Mouse (Mus musculus) CH12.LX (cell line): ENCODE results near the gene Aldh3a1. TPM values are rescaled to one million over a fixed set of nuclear protein-coding genes. Genes with fewer than 3 reads are reported as not detected.

Experiments
- DNase-seq: peaks from one replicate; pipeline ENCODE4 v3.0.0-alpha.2; 2013; ENCODE audit errors: extremely low read depth
- H3K27ac ChIP-seq: 2 replicates; pipeline ENCODE4 v1.5.1; 2012; ENCODE audit warnings: low read depth, mild to moderate bottlenecking, control low read depth, moderate library complexity; ENCODE audit not compliant: insufficient read depth
- H3K27me3 ChIP-seq: replicated peaks from 2 replicates; pipeline ENCODE3; 2012; ENCODE audit warnings: inconsistent platforms
- H3K36me3 ChIP-seq, 2 experiments: replicated peaks in 1 of 2; 2 replicates each; pipeline versions ENCODE3 to v1.6.1; 2012; ENCODE audit warnings: inconsistent platforms in 1 of 2, low read length in 1 of 2, mild to moderate bottlenecking in 1 of 2, mixed read lengths in 1 of 2, moderate library complexity in 1 of 2; ENCODE audit not compliant: control insufficient read depth in 1 of 2, insufficient read depth in 1 of 2
- H3K4me1 ChIP-seq, 2 experiments: 2 replicates each; pipeline ENCODE4 v1.6.1; 2012; ENCODE audit warnings: inconsistent platforms in 1 of 2, moderate library complexity in 1 of 2; ENCODE audit not compliant: insufficient read depth in 2 of 2, control insufficient read depth in 1 of 2
- H3K4me2 ChIP-seq: 2 replicates; pipeline ENCODE4 v1.6.1; 2012; ENCODE audit warnings: low read depth, mild to moderate bottlenecking, control low read depth; ENCODE audit not compliant: poor library complexity, insufficient read depth, severe bottlenecking
- H3K4me3 ChIP-seq, 3 experiments: fragments of 150-350 bp in 1 of 3; sonication (generic) in 1 of 3; replicated peaks in 1 of 3; 2 replicates each; pipeline versions ENCODE3 to v1.5.1; 2011 to 2012; ENCODE audit warnings: low read depth in 2 of 3, low read length in 2 of 3, mild to moderate bottlenecking in 2 of 3, moderate library complexity in 2 of 3, control low read depth in 1 of 3, improper control_type of control experiment in 1 of 3, inconsistent platforms in 1 of 3, mixed read lengths in 1 of 3; ENCODE audit not compliant: poor library complexity in 1 of 3
- H3K79me2 ChIP-seq: replicated peaks from 2 replicates; pipeline ENCODE4 v1.6.1; 2012; ENCODE audit warnings: mild to moderate bottlenecking, moderate library complexity; ENCODE audit not compliant: control insufficient read depth, poor library complexity, insufficient read depth, severe bottlenecking; ENCODE audit errors: extremely low read depth
- H3K9ac ChIP-seq: 2 replicates; pipeline ENCODE4 v1.6.1; 2012; ENCODE audit warnings: low read depth, mild to moderate bottlenecking, control low read depth, moderate library complexity; ENCODE audit not compliant: insufficient read depth
- H3K9me3 ChIP-seq: replicated peaks from 2 replicates; pipeline ENCODE3; 2012; ENCODE audit warnings: low read length, inconsistent platforms, mixed read lengths
- BHLHE40 ChIP-seq: IDR thresholded peaks from 2 replicates; pipeline ENCODE4 v1.6.1; 2011; ENCODE audit warnings: mild to moderate bottlenecking, low read depth, low read length, improper control_type of control experiment
- CHD1 ChIP-seq: IDR thresholded peaks from 2 replicates; pipeline ENCODE4 v1.6.1; 2012; ENCODE audit warnings: low read depth, low read length, improper control_type of control experiment, inconsistent platforms
- CHD2 ChIP-seq: IDR thresholded peaks from 2 replicates; pipeline ENCODE4 v1.6.1; 2011; ENCODE audit warnings: low read length, improper control_type of control experiment
- CTCF ChIP-seq, 2 experiments: IDR thresholded peaks in 1 of 2; conservative IDR thresholded peaks in 1 of 2; 2 replicates each; pipeline ENCODE4 v1.5.1; 2011 to 2012; ENCODE audit warnings: low read depth in 2 of 2, low read length in 2 of 2, improper control_type of control experiment in 1 of 2, inconsistent platforms in 1 of 2, mild to moderate bottlenecking in 1 of 2, moderate library complexity in 1 of 2
- E2F4 ChIP-seq: IDR thresholded peaks from 2 replicates; pipeline ENCODE4 v1.6.1; 2011; ENCODE audit warnings: low read depth, low read length, improper control_type of control experiment; ENCODE audit not compliant: insufficient replicate concordance
- ELF1 ChIP-seq: IDR thresholded peaks from 2 replicates; pipeline ENCODE4 v1.6.1; 2014; ENCODE audit warnings: low read depth, mild to moderate bottlenecking, inconsistent platforms, low read length, improper control_type of control experiment
- EP300 ChIP-seq: IDR thresholded peaks from 2 replicates; pipeline ENCODE4 v1.6.1; 2011; ENCODE audit warnings: low read length, improper control_type of control experiment
- ETS1 ChIP-seq: conservative IDR thresholded peaks from 2 replicates; pipeline ENCODE4 v1.6.1; 2012; ENCODE audit warnings: low read depth, mild to moderate bottlenecking, inconsistent platforms, low read length, improper control_type of control experiment, moderate library complexity
- GABPA ChIP-seq: IDR thresholded peaks from 2 replicates; pipeline ENCODE4 v1.6.1; 2012; ENCODE audit warnings: low read depth, low read length, improper control_type of control experiment, inconsistent platforms; ENCODE audit not compliant: insufficient replicate concordance
- HCFC1 ChIP-seq: IDR thresholded peaks from 2 replicates; pipeline ENCODE4 v1.6.1; 2012; ENCODE audit warnings: low read depth, mild to moderate bottlenecking, inconsistent platforms, low read length, improper control_type of control experiment
- IRF4 ChIP-seq: IDR thresholded peaks from 2 replicates; pipeline ENCODE4 v1.6.1; 2014; ENCODE audit warnings: low read depth, mild to moderate bottlenecking, inconsistent platforms, low read length, improper control_type of control experiment
- JUN ChIP-seq: IDR thresholded peaks from 2 replicates; pipeline ENCODE4 v1.6.1; 2011; ENCODE audit warnings: low read depth, mild to moderate bottlenecking, low read length, improper control_type of control experiment, moderate library complexity; ENCODE audit not compliant: insufficient read depth
- JUND ChIP-seq: conservative IDR thresholded peaks from 2 replicates; pipeline ENCODE4 v1.6.1; 2011; ENCODE audit warnings: low read depth, low read length, improper control_type of control experiment
- KAT2A ChIP-seq: IDR thresholded peaks from 2 replicates; pipeline ENCODE4 v1.6.1; 2012; ENCODE audit warnings: low read length, improper control_type of control experiment, inconsistent platforms; ENCODE audit not compliant: insufficient replicate concordance
- MAFK ChIP-seq: IDR thresholded peaks from 2 replicates; pipeline ENCODE4 v1.6.1; 2011; ENCODE audit warnings: low read length, improper control_type of control experiment; ENCODE audit not compliant: insufficient replicate concordance
- MAX ChIP-seq: IDR thresholded peaks from 2 replicates; pipeline ENCODE4 v1.6.1; 2011; ENCODE audit warnings: low read length, improper control_type of control experiment
- MAZ ChIP-seq: IDR thresholded peaks from 2 replicates; pipeline ENCODE4 v1.6.1; 2012; ENCODE audit warnings: low read depth, mild to moderate bottlenecking, inconsistent platforms, low read length, improper control_type of control experiment, moderate library complexity
- MEF2A ChIP-seq: IDR thresholded peaks from 2 replicates; pipeline ENCODE4 v1.6.1; 2014; ENCODE audit warnings: low read depth, mild to moderate bottlenecking, inconsistent platforms, low read length, improper control_type of control experiment, borderline replicate concordance
- MXI1 ChIP-seq: IDR thresholded peaks from 2 replicates; pipeline ENCODE4 v1.6.1; 2011; ENCODE audit warnings: mild to moderate bottlenecking, low read depth, low read length, improper control_type of control experiment
- MYC ChIP-seq: IDR thresholded peaks from 2 replicates; pipeline ENCODE4 v1.6.1; 2011; ENCODE audit warnings: low read depth, mild to moderate bottlenecking, improper control_type of control experiment, low read length
- NELFE ChIP-seq: IDR thresholded peaks from 2 replicates; pipeline ENCODE4 v1.6.1; 2011; ENCODE audit warnings: low read depth, low read length, improper control_type of control experiment
- NRF1 ChIP-seq: IDR thresholded peaks from 2 replicates; pipeline ENCODE4 v1.6.1; 2014; ENCODE audit warnings: low read depth, mild to moderate bottlenecking, inconsistent platforms, low read length, improper control_type of control experiment, moderate library complexity
- PAX5 ChIP-seq: IDR thresholded peaks from 2 replicates; pipeline ENCODE4 v1.6.1; 2012; ENCODE audit warnings: low read length, inconsistent platforms, mixed read lengths
- POLR2A ChIP-seq: IDR thresholded peaks from 2 replicates; pipeline ENCODE4 v1.6.1; 2011; ENCODE audit warnings: low read depth, mild to moderate bottlenecking, improper control_type of control experiment, low read length
- POLR2AphosphoS2 ChIP-seq: IDR thresholded peaks from 2 replicates; pipeline ENCODE4 v1.6.1; 2011; ENCODE audit warnings: low read depth, low read length, improper control_type of control experiment
- RAD21 ChIP-seq: IDR thresholded peaks from 2 replicates; pipeline ENCODE4 v1.6.1; 2011; ENCODE audit warnings: low read depth, mild to moderate bottlenecking, low read length, improper control_type of control experiment, moderate library complexity
- RCOR1 ChIP-seq: conservative IDR thresholded peaks from 2 replicates; pipeline ENCODE4 v1.6.1; 2012; ENCODE audit warnings: low read depth, mild to moderate bottlenecking, inconsistent platforms, low read length, improper control_type of control experiment
- SMC3 ChIP-seq: IDR thresholded peaks from 2 replicates; pipeline ENCODE4 v1.6.1; 2011; ENCODE audit warnings: low read depth, low read length, improper control_type of control experiment
- TBP ChIP-seq: conservative IDR thresholded peaks from 2 replicates; pipeline ENCODE4 v1.6.1; 2011; ENCODE audit warnings: low read depth, low read length, improper control_type of control experiment
- TCF12 ChIP-seq: IDR thresholded peaks from 2 replicates; pipeline ENCODE4 v1.6.1; 2014; ENCODE audit warnings: low read depth, mild to moderate bottlenecking, inconsistent platforms, low read length, improper control_type of control experiment
- UBTF ChIP-seq: IDR thresholded peaks from 2 replicates; pipeline ENCODE4 v1.6.1; 2012; ENCODE audit warnings: low read depth, mild to moderate bottlenecking, inconsistent platforms, low read length, improper control_type of control experiment, moderate library complexity
- USF1 ChIP-seq: IDR thresholded peaks from 2 replicates; pipeline ENCODE4 v1.6.1; 2014; ENCODE audit warnings: low read depth, mild to moderate bottlenecking, inconsistent platforms, low read length, improper control_type of control experiment
- USF2 ChIP-seq: conservative IDR thresholded peaks from 2 replicates; pipeline ENCODE4 v1.6.1; 2011; ENCODE audit warnings: low read depth, low read length, improper control_type of control experiment
- ZC3H11A ChIP-seq: IDR thresholded peaks from 2 replicates; pipeline ENCODE4 v1.6.1; 2012; ENCODE audit warnings: low read depth, mild to moderate bottlenecking, inconsistent platforms, low read length, improper control_type of control experiment
- ZKSCAN1 ChIP-seq: IDR thresholded peaks from 2 replicates; pipeline ENCODE4 v1.6.1; 2012; ENCODE audit warnings: low read depth, inconsistent platforms, low read length, improper control_type of control experiment, borderline replicate concordance
- ZMIZ1 ChIP-seq: IDR thresholded peaks from 2 replicates; pipeline ENCODE4 v1.6.1; 2012; ENCODE audit warnings: low read depth, mild to moderate bottlenecking, inconsistent platforms, low read length, improper control_type of control experiment
- ZNF384 ChIP-seq: IDR thresholded peaks from 2 replicates; pipeline ENCODE4 v1.6.1; 2012; ENCODE audit warnings: low read depth, low read length, improper control_type of control experiment, inconsistent platforms
- dilution Hi-C: fragments of 300-500 bp; cut with MboI; formaldehyde crosslinking; loops from 2 replicates; pipeline ENCODE4 v1.14.3; 2020; ENCODE audit warnings: low sequenced_read_pairs; ENCODE audit not compliant: extremely low pct_unique_long_range_greater_than_20kb, extremely low pct_ligation_motif_present
- in situ Hi-C: fragments of 300-500 bp; cut with MboI; formaldehyde crosslinking; loops from 3 replicates; pipeline ENCODE4 v1.14.3; 2019; ENCODE audit warnings: low sequenced_read_pairs, low pct_ligation_motif_present, low pct_unique_long_range_greater_than_20kb, mixed read lengths
- polyA plus RNA-seq: library from polyadenylated mRNA; unstranded; fragments of >175 nt; gene quantifications from 2 replicates; pipeline ENCODE4 v1.2.1, GENCODE M21; 2012; ENCODE audit warnings: low read depth; ENCODE audit not compliant: insufficient read length
- total RNA-seq, 2 experiments: library from RNA; depleted of rRNA; stranded (reverse); fragments of 300-350 nt in 1 of 2; fragments of >200 nt in 1 of 2; gene quantifications; 2 replicates each; pipeline ENCODE4 v1.2.3; 2012 to 2014

Aldh3a1 gene
- total and polyA plus RNA-seq, 3 experiments: 0.12 to 0.25 (median 0.13) TPM

GRCm38 (mm10) chr11:61266551-61267533 is 59.5 kb downstream of the Aldh3a1 start, which contains the start of gene Aldh3a2:
TSS of gene Aldh3a2 (minus strand) at chr11:61267464.
- Histone ChIP-seq H3K4me3 (peak within 1 kb of the TSS; percentile 65 to 77 (median 73)), H3K9me3 (no peaks in the 10 kb centered on the region), H3K27ac (peak within 1 kb of the TSS; percentile 79), H3K4me1 (peaks cover 0 to 21% of the 10 kb centered on the region in 2 experiments; a peak in 2 of 4 replicates), H3K79me2 (peaks cover 5% of the 10 kb centered on the region; the same call in 1 of the 2 replicates), H3K27me3 (peaks cover 10% of the 10 kb centered on the region), H3K4me2 (peak within 1 kb of the TSS; percentile 91), H3K9ac (peak within 1 kb of the TSS; percentile 74), H3K36me3 (peaks cover 29 to 35% of the 10 kb centered on the region in 2 experiments)
- in situ Hi-C loops: no loop called here
- DNase-seq: peak; percentile 99
- dilution Hi-C loops: no loop called here
- TF ChIP-seq MYC (peak; percentile 77), RAD21 (no peak; the same call in 1 of the 2 replicates), KAT2A (peak; percentile 72; the same call in 1 of the 2 replicates), CHD2 (0 out of 2 replicates have a peak, but pooled peaks have one; percentile 60), ZMIZ1 (peak; percentile 99), HCFC1 (peak; percentile 69), CTCF (conservative IDR thresholded peaks at IDR 0.05 in 1 of 2, IDR thresholded peaks at IDR 0.05 in 1 of 2; ENCODE audit: low read depth in 2 of 2, low read length in 2 of 2) (no peak; a peak in 1 of 4 replicates), BHLHE40 (peak; percentile 95), ZC3H11A (no peak), POLR2A (peak; percentile 100), ZKSCAN1 (no peak; the same call in 1 of the 2 replicates), JUND (no peak), JUN (no peak), SMC3 (no peak; the same call in 1 of the 2 replicates), GABPA (no peak), UBTF (peak; percentile 97), CHD1 (peak; percentile 72; the same call in 1 of the 2 replicates), USF1 (peak; percentile 100), EP300 (peak; percentile 40; the same call in 1 of the 2 replicates), TCF12 (peak; percentile 97), MEF2A (peak; percentile 83), RCOR1 (peak; percentile 90), ZNF384 (no peak), MAZ (peak; percentile 83), POLR2AphosphoS2 (peak; percentile 97), USF2 (peak; percentile 99), PAX5 (no peak), ELF1 (peak; percentile 96), E2F4 (0 out of 2 replicates have a peak, but pooled peaks have one; percentile 64), NRF1 (peak; percentile 60), ETS1 (peak; percentile 53), MAX (peak; percentile 100), MAFK (no peak), NELFE (peak; percentile 99), MXI1 (peak; percentile 65; the same call in 1 of the 2 replicates), IRF4 (peak; percentile 64; the same call in 1 of the 2 replicates), TBP (peak; percentile 96)
